Mouse (Mus musculus) liver, embryonic 12.5 days (tissue): ENCODE measurements at regions not wholly inside any gene's neighbourhood (a gene's known extent, or its start where the extent isn't known, plus 50 kb on each side); places are given as distances from the start of the nearest gene placed in this dataset.
A peak's percentile ranks its signal among the peaks of the same experiment; 100 is the strongest.

Source experiments
- ATAC-seq: fragments of 200-750 bp; cut with Nextera tagmentation; 2 replicates; pipeline ENCODE4 v1.8.0; 2017; ENCODE audit warnings: moderate number of reproducible peaks, mild to moderate bottlenecking, moderate library complexity
- H3K27ac ChIP-seq: fragments of 300-500 bp; sonication (generic); 2 replicates; pipeline ENCODE4 v1.5.1; 2016; ENCODE audit warnings: mild to moderate bottlenecking
- H3K27me3 ChIP-seq: fragments of 300-500 bp; sonication (generic); replicated peaks from 2 replicates; pipeline ENCODE4 v1.6.1; 2016; ENCODE audit warnings: mild to moderate bottlenecking, moderate library complexity
- H3K36me3 ChIP-seq: fragments of 300-500 bp; sonication (generic); 2 replicates; pipeline ENCODE4 v1.6.1; 2016; ENCODE audit warnings: mild to moderate bottlenecking, moderate library complexity
- H3K4me1 ChIP-seq: fragments of 300-500 bp; sonication (generic); 2 replicates; pipeline ENCODE4 v1.6.1; 2016
- H3K4me2 ChIP-seq: fragments of 300-500 bp; sonication (generic); 2 replicates; pipeline ENCODE4 v1.6.1; 2016; ENCODE audit warnings: mild to moderate bottlenecking, moderate library complexity
- H3K4me3 ChIP-seq: fragments of 300-500 bp; sonication (generic); 2 replicates; pipeline ENCODE4 v1.5.1; 2016; ENCODE audit warnings: mild to moderate bottlenecking, moderate library complexity
- H3K9ac ChIP-seq: fragments of 300-500 bp; sonication (generic); 2 replicates; pipeline ENCODE4 v1.6.1; 2016; ENCODE audit warnings: mild to moderate bottlenecking, moderate library complexity
- H3K9me3 ChIP-seq: fragments of 300-500 bp; sonication (generic); replicated peaks from 2 replicates; pipeline ENCODE4 v1.6.1; 2016; ENCODE audit warnings: mild to moderate bottlenecking, moderate library complexity
- WGBS: fragments of 180-500 bp; shearing (Covaris S2); methylation state at CpG from one replicate; pipeline ENCODE4 v1.1.7; 2016; ENCODE audit not compliant: insufficient replicate concordance; 5-methylcytosine and 5-hydroxymethylcytosine counted together

- Histone ChIP-seq H3K36me3 (no peaks in the 10 kb centered on the region), H3K9me3 (no peaks in the 10 kb centered on the region), H3K4me1 (no peaks in the 10 kb centered on the region), H3K4me3 (no peak overlapping the region), H3K27me3 (0 out of 2 replicates have a peak, but pooled peaks cover 3% of the 10 kb centered on the region), H3K27ac (no peak overlapping the region), H3K4me2 (no peak overlapping the region), H3K9ac (no peak overlapping the region)
- ATAC-seq = no peak
- 53% methylated on average over 9 of the region's 9 CpGs for WGBS
These were observed 50.6 kb upstream of the Grik3 start for GRCm38 (mm10) chr4:125439856-125440255.

GRCm38 (mm10) chr4:125437161-125437822, 53.2 kb upstream of the Grik3 start:
- Histone ChIP-seq H3K27me3 (no peaks in the 10 kb centered on the region), H3K4me3 (no peak overlapping the region), H3K36me3 (no peaks in the 10 kb centered on the region), H3K4me2 (no peak overlapping the region), H3K4me1 (no peaks in the 10 kb centered on the region), H3K27ac (no peak overlapping the region), H3K9me3 (no peaks in the 10 kb centered on the region), H3K9ac (no peak overlapping the region)
- ATAC-seq = no peak
- WGBS = 61% methylated on average over 13 of the region's 13 CpGs

GRCm38 (mm10) chr4:125433511-125433910, 57.0 kb upstream of the Grik3 start:
- Histone ChIP-seq H3K27me3 (no peaks in the 10 kb centered on the region), H3K4me2 (no peak overlapping the region), H3K27ac (no peak overlapping the region), H3K9ac (no peak overlapping the region), H3K4me3 (no peak overlapping the region), H3K4me1 (no peaks in the 10 kb centered on the region), H3K36me3 (no peaks in the 10 kb centered on the region), H3K9me3 (no peaks in the 10 kb centered on the region)
- ATAC-seq = no peak
- WGBS = 48% methylated on average over 3 of the region's 3 CpGs

GRCm38 (mm10) chr4:125431648-125432047, 58.9 kb upstream of the Grik3 start:
- H3K4me3 ChIP-seq = no peak overlapping the region
- no peak overlapping the region for H3K4me2 ChIP-seq

GRCm38 (mm10) chr4:125430845-125431244, 59.7 kb upstream of the Grik3 start:
- H3K36me3 ChIP-seq = no peaks in the 10 kb centered on the region
- no peak overlapping the region for H3K4me3 ChIP-seq
- 45% methylated on average over 4 of the region's 4 CpGs for WGBS
- H3K27me3 ChIP-seq = no peaks in the 10 kb centered on the region; the same call in 1 of the 2 replicates
- no peaks in the 10 kb centered on the region for H3K4me1 ChIP-seq
- no peaks in the 10 kb centered on the region for H3K9me3 ChIP-seq
- H3K4me2 ChIP-seq = no peak overlapping the region
- ATAC-seq = no peak
- H3K27ac ChIP-seq = no peak overlapping the region
- H3K9ac ChIP-seq = no peak overlapping the region

More at GRCm38 (mm10) chr4:125431648-125432047, 58.9 kb upstream of the Grik3 start:
- Histone ChIP-seq H3K4me1 (no peaks in the 10 kb centered on the region), H3K27me3 (no peaks in the 10 kb centered on the region; the same call in 1 of the 2 replicates), H3K36me3 (no peaks in the 10 kb centered on the region), H3K9me3 (no peaks in the 10 kb centered on the region), H3K27ac (no peak overlapping the region), H3K9ac (no peak overlapping the region)
- ATAC-seq = no peak

- Histone ChIP-seq H3K36me3 (no peaks in the 10 kb centered on the region), H3K27ac (no peak overlapping the region), H3K4me2 (no peak overlapping the region), H3K9me3 (no peaks in the 10 kb centered on the region), H3K4me1 (no peaks in the 10 kb centered on the region), H3K27me3 (no peaks in the 10 kb centered on the region; the same call in 1 of the 2 replicates), H3K4me3 (no peak overlapping the region), H3K9ac (no peak overlapping the region)
- ATAC-seq = no peak
- WGBS = 79% methylated on average over 14 of the region's 14 CpGs
These were observed 61.8 kb upstream of the Grik3 start for GRCm38 (mm10) chr4:125428736-125429135.

- H3K4me2 ChIP-seq = no peak overlapping the region
- H3K27me3 ChIP-seq = peaks cover 13% of the 10 kb centered on the region; the same call in 1 of the 2 replicates
- no peaks in the 10 kb centered on the region for H3K36me3 ChIP-seq
- no peak overlapping the region for H3K4me3 ChIP-seq
- H3K9me3 ChIP-seq = no peaks in the 10 kb centered on the region
- no peak overlapping the region for H3K9ac ChIP-seq
- no peak for ATAC-seq
- no peaks in the 10 kb centered on the region for H3K4me1 ChIP-seq
- WGBS = 48% methylated on average over 5 of the region's 5 CpGs
- H3K27ac ChIP-seq = no peak overlapping the region
These were observed 69.8 kb upstream of the Grik3 start for GRCm38 (mm10) chr4:125420561-125421241.

GRCm38 (mm10) chr4:125419491-125420255, 70.8 kb upstream of the Grik3 start:
- H3K9me3 ChIP-seq = no peaks in the 10 kb centered on the region
- WGBS = 36% methylated on average over 12 of the region's 12 CpGs
- no peak overlapping the region for H3K9ac ChIP-seq
- no peak overlapping the region for H3K4me2 ChIP-seq
- peaks cover 13% of the 10 kb centered on the region; the same call in 1 of the 2 replicates for H3K27me3 ChIP-seq
- no peak for ATAC-seq
- H3K36me3 ChIP-seq = no peaks in the 10 kb centered on the region
- H3K4me1 ChIP-seq = no peaks in the 10 kb centered on the region
- H3K4me3 ChIP-seq = no peak overlapping the region
- no peak overlapping the region for H3K27ac ChIP-seq

- Histone ChIP-seq H3K4me2 (no peak overlapping the region), H3K9ac (no peak overlapping the region), H3K4me1 (peaks cover 19% of the 10 kb centered on the region; the same call in 1 of the 2 replicates), H3K27ac (no peak overlapping the region), H3K27me3 (peaks cover 13% of the 10 kb centered on the region; the same call in 1 of the 2 replicates), H3K4me3 (no peak overlapping the region), H3K9me3 (no peaks in the 10 kb centered on the region), H3K36me3 (no peaks in the 10 kb centered on the region)
- 52% methylated on average over 11 of the region's 11 CpGs for whole genome bisulfite sequencing
- no peak for ATAC-seq
These were observed 75.2 kb upstream of the Grik3 start for GRCm38 (mm10) chr4:125415308-125415707.

GRCm38 (mm10) chr4:125413833-125414719, 76.4 kb upstream of the Grik3 start:
- Histone ChIP-seq H3K9ac (no peak overlapping the region), H3K27ac (no peak overlapping the region), H3K9me3 (no peaks in the 10 kb centered on the region), H3K4me1 (peaks cover 25% of the 10 kb centered on the region; the same call in 1 of the 2 replicates), H3K4me2 (no peak overlapping the region), H3K4me3 (no peak overlapping the region), H3K36me3 (no peaks in the 10 kb centered on the region), H3K27me3 (peaks cover 13% of the 10 kb centered on the region; the same call in 1 of the 2 replicates)
- 61% methylated on average over 7 of the region's 7 CpGs for WGBS
- ATAC-seq = no peak

- peak overlapping the region; percentile 17; the same call in 1 of the 2 replicates for H3K4me2 ChIP-seq
- no peaks in the 10 kb centered on the region for H3K9me3 ChIP-seq
- H3K9ac ChIP-seq = no peak overlapping the region
- WGBS = 33% methylated on average over 8 of the region's 8 CpGs
- peaks cover 25% of the 10 kb centered on the region; the same call in 1 of the 2 replicates for H3K4me1 ChIP-seq
- no peak overlapping the region for H3K4me3 ChIP-seq
- H3K27ac ChIP-seq = peak overlapping the region; percentile 71; the same call in 1 of the 2 replicates
- ATAC-seq = peak; percentile 97
- H3K27me3 ChIP-seq = peaks cover 11% of the 10 kb centered on the region; the same call in 1 of the 2 replicates
- no peaks in the 10 kb centered on the region for H3K36me3 ChIP-seq
These were observed 79.6 kb upstream of the Grik3 start for GRCm38 (mm10) chr4:125410736-125411441.
